Mouse (Mus musculus) cerebellum, postnatal 10 days (tissue): ENCODE measurements around the gene Ugt8a.

Experiments
- DNase-seq, 2 experiments: peaks; one replicate each; pipeline ENCODE4 v3.0.0; 2021; ENCODE audit warnings: mixed read lengths in 2 of 2

The Ugt8a gene

GRCm38 (mm10) chr3:125938092-125938755 is at the start of gene Ugt8a:
Ugt8a (minus strand) TSS chr3:125938619.
- peak; percentile 74 to 85 for DNase-seq

DNA sequence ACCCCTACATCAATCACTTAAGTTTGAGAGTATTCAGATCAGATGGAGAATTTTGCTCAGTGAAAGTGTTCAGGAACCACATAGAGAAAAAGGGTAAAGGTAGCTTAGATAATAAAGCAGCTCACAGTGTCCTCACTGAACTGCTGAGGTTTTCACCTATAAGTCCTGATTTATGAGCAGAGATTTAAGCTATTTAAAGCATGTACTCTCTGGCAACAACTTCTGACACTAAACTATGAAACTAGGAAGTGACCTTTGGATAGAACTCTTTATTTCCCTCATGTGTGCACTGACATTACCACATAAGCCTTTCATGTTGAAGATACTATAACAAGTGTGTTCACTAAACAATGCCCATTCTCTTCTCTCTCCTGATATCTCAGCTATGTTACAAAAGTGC is 48.2 kb upstream of the Ugt8a start:
- DNase-seq: no peak

- no peak for DNase-seq
Measured at GRCm38 (mm10) chr3:125983707-125984420, 45.4 kb upstream of the Ugt8a start.

- no peak for DNase-seq
Measured at GRCm38 (mm10) chr3:125979475-125979874, 41.1 kb upstream of the Ugt8a start.

DNA sequence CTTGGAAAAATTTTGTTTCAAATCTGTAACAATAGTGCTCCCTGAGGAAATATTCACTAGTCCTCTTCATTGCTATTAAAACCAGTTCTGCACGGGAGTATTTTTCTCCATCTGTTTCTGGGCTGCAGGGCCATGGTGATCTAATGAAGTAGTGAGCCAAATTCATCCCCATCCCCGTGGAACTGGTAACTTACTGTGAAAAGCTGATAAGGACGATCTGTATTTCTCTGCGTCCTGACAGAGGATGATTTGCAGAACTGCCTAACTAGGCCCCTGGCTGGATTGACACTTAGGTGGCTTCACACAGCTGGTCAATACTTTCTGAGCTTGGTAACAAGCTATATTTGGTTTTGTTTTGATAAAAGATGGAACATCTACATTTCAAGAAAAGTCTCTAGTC is 37.5 kb upstream of the Ugt8a start:
- DNase-seq: no peak

DNA sequence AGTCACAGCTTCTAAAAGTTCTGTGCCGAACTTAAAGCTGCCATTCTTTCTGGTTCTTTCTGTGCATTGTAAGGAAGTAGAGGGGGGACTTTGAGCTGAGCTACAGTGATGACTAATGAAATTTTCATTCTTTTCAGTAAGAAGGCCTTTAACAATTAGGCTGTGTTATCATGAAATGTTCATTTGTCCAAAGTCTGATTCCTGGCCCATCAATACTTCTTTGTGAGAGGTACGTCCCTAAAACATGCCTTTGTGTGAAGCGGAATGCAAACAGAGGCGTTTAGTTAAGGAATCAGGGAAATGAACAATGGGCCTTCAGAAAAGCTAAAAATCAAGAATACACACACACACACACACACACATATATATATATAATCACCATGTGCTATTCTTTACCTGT is 31.0 kb upstream of the Ugt8a start:
- no peak for DNase-seq

GRCm38 (mm10) chr3:125956196-125956885 is 17.9 kb upstream of the Ugt8a start:
- DNase-seq: no peak

DNA sequence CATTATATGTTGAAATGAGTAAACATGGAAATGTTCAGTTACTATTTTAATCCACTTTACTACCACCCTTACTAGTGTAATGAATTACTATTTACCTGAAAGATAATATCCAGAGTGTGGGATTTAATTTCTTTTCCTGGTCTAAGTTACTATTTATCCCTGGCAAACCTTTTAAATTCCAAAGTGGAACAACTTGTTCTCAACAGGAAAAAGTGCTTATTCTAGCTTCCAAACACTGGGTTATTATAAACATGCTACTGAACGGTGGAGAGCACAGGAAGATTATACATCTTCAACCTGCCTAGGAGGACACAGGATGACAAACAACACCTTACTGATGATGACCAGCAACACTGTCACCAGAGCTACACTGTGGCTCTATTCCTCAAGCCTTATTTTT is 16.5 kb upstream of the Ugt8a start:
- no peak for DNase-seq

DNA sequence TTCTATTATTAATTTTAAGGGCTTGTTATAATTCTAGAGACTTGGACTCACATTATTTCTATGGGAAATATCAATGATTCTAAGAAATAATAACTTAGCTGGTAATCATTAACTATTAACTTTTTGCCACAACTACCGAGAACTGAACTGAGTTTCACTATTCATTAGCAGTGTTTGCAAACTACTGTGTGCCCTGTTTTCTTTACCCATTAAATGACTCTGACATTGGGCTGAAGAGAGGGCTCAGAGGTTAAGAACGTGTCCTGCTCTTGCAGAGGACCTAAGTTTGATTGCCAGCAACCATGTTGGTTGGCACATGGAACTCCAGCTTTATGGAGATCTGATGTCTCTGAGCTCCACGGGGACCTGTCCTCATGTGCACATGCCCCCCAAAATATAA is 2.4 kb upstream of the Ugt8a start:
- no peak for DNase-seq

- DNase-seq: no peak
Measured at GRCm38 (mm10) chr3:125938756-125939109, 314 bp upstream of the Ugt8a start.

- DNase-seq: no peak
Measured at GRCm38 (mm10) chr3:125937536-125938091, 805 bp downstream of the Ugt8a start.

GRCm38 (mm10) chr3:125935796-125936195 is 2.6 kb downstream of the Ugt8a start:
- no peak for DNase-seq

- no peak for DNase-seq
Measured at GRCm38 (mm10) chr3:125932594-125933237, 5.7 kb downstream of the Ugt8a start.

DNA sequence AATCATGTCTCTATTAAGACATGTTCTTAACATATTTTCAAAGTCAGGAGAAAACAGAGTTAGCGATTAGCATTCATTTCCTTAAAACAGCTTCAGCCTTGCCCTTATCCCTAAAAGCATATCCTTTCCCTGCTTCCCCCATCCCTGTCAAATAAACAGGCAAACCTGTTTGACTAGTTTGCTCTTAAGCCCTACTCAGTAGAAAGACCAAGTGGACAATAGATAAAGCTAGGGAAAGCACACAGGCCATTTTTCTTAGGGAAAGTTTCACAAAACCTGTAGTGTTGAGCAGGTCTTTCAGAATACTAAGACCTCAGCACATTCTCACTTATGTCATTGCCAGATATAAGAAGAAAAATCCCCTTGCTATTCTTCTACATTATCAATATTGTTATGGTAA is 7.4 kb downstream of the Ugt8a start:
- no peak for DNase-seq

DNA sequence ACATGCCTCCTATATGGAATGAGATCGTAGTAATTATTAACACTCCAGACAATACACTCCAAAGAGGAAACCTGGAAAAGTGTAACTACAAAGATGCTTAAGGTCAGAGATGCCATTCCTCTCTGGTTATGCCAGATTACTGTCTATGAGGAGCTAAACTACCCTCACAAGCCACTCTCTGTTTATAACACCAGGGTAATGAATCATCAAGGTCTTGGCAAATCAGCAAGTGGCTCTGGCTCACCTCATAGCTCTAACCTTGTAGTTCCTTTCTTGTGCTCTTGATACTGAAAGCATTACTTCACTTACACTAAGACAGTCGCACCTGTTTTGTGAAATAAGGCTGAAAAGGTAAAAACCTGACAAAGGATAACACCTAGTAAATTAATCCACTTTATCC is 17.5 kb downstream of the Ugt8a start:
- no peak for DNase-seq

DNA sequence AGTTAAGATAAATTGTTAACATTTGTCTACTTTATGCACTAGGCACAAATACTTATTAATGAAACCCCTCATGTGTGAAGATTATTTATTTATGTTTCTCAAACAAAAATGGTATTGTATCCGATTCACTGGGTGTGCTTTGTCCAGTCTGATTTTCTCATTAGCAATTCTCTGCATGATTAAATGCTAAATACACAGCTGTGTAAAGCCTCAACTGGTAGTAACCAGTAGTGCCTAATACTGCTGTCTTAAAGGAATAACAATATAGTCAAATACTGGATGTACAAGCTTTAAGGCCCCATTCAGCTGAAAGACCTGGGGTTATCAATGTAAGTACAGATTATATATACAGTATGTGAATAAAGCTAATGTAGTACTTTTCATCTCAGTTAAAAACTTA is 39.4 kb downstream of the Ugt8a start:
- DNase-seq: no peak

DNA sequence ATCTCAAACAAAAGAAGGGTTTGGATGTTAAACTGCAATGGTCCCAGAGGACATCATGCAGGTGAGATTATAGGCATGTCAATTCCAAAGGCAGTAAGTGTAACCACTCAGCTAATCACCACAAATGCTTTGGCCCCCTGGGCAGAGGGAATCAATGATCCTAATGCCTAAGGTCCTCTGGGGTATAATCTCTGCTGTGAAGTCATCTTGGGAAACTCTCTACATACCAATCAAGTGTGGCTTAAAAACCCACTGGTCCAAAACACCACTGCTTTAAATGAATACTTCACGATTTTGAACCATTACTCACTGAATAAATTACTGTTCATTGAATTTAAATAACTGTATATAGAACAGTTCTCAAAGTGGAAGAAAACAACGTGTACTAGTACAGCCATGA is 51.3 kb downstream of the Ugt8a start:
- DNase-seq: no peak

GRCm38 (mm10) chr3:125884879-125885278 is 53.5 kb downstream of the Ugt8a start:
- no peak for DNase-seq

- DNase-seq: no peak
Measured at GRCm38 (mm10) chr3:125884423-125884822, 54.0 kb downstream of the Ugt8a start.

DNA sequence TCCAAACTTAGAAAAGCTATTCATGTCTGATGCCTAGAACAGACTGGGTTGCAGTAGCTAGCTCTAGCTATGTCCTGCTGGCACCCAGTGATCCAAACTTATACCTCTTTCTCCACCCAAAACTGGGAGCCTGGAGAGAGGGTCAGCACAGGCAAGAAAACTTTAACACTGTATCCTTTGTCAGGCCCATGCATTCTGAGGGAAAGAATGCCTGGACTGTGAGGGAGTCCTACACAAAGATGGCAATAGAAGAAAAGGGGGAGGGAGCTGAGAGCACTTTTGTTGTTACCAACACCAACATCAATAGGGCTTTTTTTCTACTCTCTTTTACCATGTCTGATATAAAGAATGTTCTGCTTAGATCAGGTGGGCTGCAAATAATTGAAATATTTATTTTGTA is 55.4 kb downstream of the Ugt8a start:
- no peak for DNase-seq

DNA sequence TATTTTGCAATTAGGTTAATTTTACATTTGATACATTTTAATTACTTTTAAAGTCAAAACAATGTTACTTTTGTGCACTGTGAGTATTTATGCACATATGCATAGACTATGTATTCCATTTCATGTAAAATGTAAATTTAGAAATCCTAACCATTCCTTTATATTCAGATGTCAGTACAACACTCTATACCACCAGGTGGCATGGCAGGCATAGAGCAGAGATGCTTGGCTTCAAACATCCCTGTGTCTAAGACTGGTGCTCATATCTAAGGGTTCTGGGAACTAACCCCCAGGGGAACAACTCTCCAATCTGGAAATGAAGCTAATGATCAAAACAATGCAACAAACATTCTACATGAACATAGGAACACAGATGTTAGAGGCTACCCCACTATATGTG is 56.6 kb downstream of the Ugt8a start:
- no peak for DNase-seq

GRCm38 (mm10) chr3:125874371-125874770 is 64.0 kb downstream of the Ugt8a start:
- peak; percentile 9 to 12 for DNase-seq

- DNase-seq: no peak
Measured at GRCm38 (mm10) chr3:125869873-125870272, 68.5 kb downstream of the Ugt8a start.
